Mouse (Mus musculus): ENCODE measurements at regions not wholly inside any gene's neighbourhood (a gene's known extent, or its start where the extent isn't known, plus 50 kb on each side); places are given as distances from the start of the nearest gene placed in this dataset.

DNA sequence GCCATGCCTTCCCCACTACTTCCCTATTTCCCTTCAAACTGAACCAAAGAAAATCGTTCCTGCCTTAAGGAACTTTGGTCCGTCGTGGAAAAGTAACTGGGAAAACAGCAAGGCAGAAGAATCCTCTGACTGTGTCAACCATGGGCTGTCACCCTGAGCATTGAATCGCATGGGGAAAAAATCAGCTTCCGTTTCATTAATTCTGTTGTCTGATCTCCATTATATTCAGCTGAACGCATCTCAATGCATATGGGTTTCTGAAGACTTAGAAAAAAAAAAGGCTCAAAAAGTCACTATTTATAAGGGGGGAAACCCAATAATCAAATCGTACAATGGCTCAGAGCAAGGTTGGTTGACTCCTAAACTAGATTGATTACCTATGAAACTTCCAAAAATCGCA, 83.8 kb upstream of the Il12b start:
- no peak for TF ChIP-seq CTCF (IDR thresholded peaks at IDR 0.05; ENCODE audit: low read depth)
- TF ChIP-seq EP300 (IDR thresholded peaks at IDR 0.05; ENCODE audit: low read depth): no peak

Data from liver, postnatal 0 days (tissue).